Mouse (Mus musculus): Measurements from ENCODE around the gene Siglecf. TPM values are rescaled to one million over a fixed set of nuclear protein-coding genes. Genes with fewer than 3 reads are reported as not detected.

Gene Siglecf
- polyA plus RNA-seq, 1 experiment from 2014 or later = 2.2 TPM

DNA sequence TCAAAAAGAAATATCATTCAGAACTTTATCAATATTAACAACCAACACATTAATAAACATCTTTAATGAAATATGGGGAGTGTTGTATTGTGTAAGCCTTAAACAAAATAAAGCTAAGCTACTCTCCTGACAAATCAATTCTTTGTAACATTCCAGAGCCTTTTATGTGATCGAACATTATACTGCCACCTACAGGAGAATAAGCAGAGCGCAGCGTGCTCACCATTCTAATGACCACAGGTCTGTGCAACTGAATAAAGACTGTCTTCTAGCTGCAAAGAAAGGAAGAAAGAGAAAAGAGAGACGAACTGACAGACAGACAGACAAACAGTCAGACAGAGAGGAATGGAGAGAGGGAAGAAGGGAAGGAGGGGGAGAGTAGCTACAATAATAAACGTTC, 27.1 kb downstream of the Siglecf start:
- H3K9ac ChIP-seq = no peak overlapping the region
- ATAC-seq (ENCODE audit: low read depth) (no peak), DNase-seq (no peak)
- no peak overlapping the region for H3K4me3 ChIP-seq (replicated peaks)
- H3K27me3 ChIP-seq = no peaks in the 10 kb centered on the region
- no peaks in the 10 kb centered on the region for H3K4me1 ChIP-seq (replicated peaks)
- H3K27ac ChIP-seq = no peak overlapping the region
- no peaks in the 10 kb centered on the region for H3K9me3 ChIP-seq (replicated peaks)
- 9% methylated on average over 5 of the region's 5 CpGs for WGBS (ENCODE audit: insufficient replicate concordance)
- H3K36me3 ChIP-seq = no peaks in the 10 kb centered on the region
- no peak overlapping the region for H3K4me2 ChIP-seq

DNA sequence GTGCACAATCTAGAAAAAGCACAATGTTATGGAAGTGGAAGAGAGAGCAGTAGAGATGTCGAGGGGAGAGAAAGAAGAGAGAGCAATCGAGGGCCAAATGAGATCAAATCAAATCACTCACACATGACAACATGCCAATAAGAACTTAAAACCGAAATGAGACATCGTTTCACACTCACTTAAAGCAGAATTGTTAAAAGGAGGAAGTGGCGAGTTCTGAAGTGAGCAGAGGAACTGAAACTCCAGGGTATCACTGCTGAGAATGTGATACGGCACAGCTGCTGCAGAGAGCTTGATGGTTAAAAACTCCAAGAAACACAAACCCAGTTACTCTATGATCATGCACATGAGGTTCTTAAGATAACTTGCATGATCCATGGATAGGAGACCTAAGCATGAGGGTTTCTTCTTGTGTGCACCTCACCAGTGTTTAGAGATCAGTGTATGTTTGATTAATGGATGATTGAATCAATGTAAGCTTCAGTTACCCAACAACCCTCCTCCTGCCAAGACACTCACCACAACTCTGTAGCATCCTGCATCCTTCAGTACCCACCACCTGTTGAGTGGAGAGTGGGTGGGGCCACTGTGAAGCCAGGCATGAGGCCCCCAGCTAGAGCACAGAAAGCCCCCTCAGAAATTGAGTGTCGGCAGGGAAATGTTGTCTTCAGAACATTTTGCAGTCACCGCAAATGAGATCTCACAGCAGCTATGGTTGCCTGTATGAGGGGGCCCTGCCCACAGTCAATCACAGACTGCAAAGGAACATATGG, 41.4 kb downstream of the Siglecf start:
- Histone ChIP-seq H3K9ac (no peak overlapping the region), H3K4me1 (replicated peaks) (0 out of 2 replicates have a peak, but pooled peaks cover 2% of the 10 kb centered on the region), H3K4me3 (replicated peaks) (no peak overlapping the region), H3K36me3 (no peaks in the 10 kb centered on the region), H3K27ac (no peak overlapping the region), H3K27me3 (no peaks in the 10 kb centered on the region), H3K9me3 (replicated peaks) (no peaks in the 10 kb centered on the region), H3K4me2 (no peak overlapping the region)
- 34% methylated on average over 8 of the region's 8 CpGs for WGBS (ENCODE audit: insufficient replicate concordance)
- DNase-seq (no peak), ATAC-seq (ENCODE audit: low read depth) (no peak)

DNA sequence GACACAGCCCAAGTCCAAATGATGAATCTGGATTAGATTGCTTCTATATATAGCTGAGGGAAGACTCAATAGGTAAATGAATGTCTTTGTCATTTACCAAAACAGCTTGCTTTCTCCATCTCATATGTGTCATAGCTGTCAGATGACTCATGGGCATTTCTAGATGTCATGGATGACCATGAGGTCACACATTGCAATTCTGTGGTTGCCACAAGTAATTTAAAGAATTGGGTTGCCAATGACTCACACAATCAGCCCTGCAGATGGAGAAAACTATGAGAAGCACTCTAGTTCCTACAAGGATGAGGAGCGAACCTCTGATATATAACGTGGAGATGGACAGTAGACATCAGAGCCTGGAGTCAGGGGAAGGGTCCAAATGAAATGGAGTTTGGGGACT, 48.4 kb downstream of the Siglecf start:
- DNase-seq = no peak
- Histone ChIP-seq H3K4me3 (replicated peaks) (no peak overlapping the region), H3K27me3 (no peaks in the 10 kb centered on the region), H3K36me3 (no peaks in the 10 kb centered on the region), H3K4me1 (replicated peaks) (no peaks in the 10 kb centered on the region), H3K4me2 (no peak overlapping the region), H3K9ac (no peak overlapping the region), H3K9me3 (replicated peaks) (no peaks in the 10 kb centered on the region), H3K27ac (no peak overlapping the region)
- WGBS (ENCODE audit: insufficient replicate concordance) = 75% methylated on average over 2 of the region's 2 CpGs
- no peak for ATAC-seq (ENCODE audit: low read depth)

DNA sequence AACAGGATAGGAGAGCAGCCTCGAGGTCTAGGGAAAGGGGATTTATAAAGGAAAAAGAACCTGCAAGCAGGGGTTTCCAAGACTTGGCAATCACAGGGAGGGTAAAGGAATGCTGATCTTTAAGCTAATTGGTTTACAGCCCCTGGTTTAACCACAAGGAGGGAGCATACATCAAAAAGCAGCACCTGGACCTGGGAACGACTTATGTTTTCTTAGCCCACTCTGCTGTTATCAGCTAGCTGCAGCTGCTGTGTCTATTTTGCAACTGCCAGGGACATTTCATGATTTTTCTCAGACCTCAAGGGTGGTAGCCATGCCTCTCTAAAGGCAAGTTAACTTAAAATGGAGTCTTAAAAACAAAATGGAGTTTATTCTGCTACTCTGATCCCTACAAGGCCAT, 51.6 kb downstream of the Siglecf start:
- Histone ChIP-seq H3K27ac (no peak overlapping the region), H3K4me3 (replicated peaks) (no peak overlapping the region), H3K4me2 (no peak overlapping the region), H3K9ac (no peak overlapping the region), H3K9me3 (replicated peaks) (no peaks in the 10 kb centered on the region), H3K4me1 (replicated peaks) (no peaks in the 10 kb centered on the region), H3K36me3 (no peaks in the 10 kb centered on the region), H3K27me3 (no peaks in the 10 kb centered on the region)
- ATAC-seq (ENCODE audit: low read depth) (no peak), DNase-seq (no peak)
- 12% methylated on average over 2 of the region's 2 CpGs for WGBS (ENCODE audit: insufficient replicate concordance)

DNA sequence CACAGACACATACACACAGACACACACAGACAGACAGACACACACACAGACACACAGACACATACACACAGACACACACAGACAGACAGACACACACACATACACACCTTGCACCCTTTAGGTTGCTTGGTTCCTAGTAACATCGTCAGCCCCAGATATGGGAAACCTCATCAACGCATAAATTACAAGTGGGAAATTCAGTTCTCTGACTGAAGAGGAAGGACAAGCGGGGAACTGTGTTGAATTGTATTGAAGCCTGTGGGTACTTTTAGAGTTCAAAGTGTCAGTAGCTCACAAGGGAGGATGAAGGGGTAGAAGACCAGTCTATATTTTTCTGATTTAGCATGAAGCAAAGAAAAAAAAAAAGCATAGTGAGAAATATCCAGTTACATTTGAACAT, 56.4 kb downstream of the Siglecf start:
- Histone ChIP-seq H3K9ac (no peak overlapping the region), H3K36me3 (no peaks in the 10 kb centered on the region), H3K4me1 (replicated peaks) (no peaks in the 10 kb centered on the region; the same call in 1 of the 2 replicates), H3K4me3 (replicated peaks) (no peak overlapping the region), H3K9me3 (replicated peaks) (no peaks in the 10 kb centered on the region), H3K27me3 (no peaks in the 10 kb centered on the region), H3K27ac (no peak overlapping the region), H3K4me2 (no peak overlapping the region)
- 48% methylated on average over 3 of the region's 3 CpGs for WGBS (ENCODE audit: insufficient replicate concordance)
- ATAC-seq (ENCODE audit: low read depth) = no peak
- DNase-seq = no peak

DNA sequence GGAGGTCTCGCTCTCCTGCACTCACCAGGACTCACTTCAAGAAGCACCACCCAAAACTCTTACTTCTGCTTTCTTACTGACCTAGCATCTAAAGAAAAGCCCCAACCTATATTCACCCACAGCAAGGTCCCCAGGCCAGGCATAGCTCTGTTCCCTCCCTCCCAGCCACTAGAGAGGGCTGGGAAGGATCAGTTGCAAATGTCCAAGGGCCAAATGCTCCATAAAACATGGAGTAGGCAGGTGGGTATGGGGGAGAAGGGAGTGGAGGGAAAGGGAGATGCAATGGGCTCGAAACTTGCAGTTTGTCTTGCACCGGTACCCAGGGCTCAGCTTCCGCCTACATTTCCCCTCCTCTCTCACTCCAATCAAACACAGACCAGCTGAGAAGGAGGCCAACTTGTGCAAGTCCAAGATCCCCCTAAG, 57.0 kb downstream of the Siglecf start, which contains the start of gene Siglecg:
Gene Siglecg (plus strand): TSS at position 74 of the 423 bp plus-strand sequence.
- WGBS (ENCODE audit: insufficient replicate concordance) = 58% methylated on average over 4 of the region's 4 CpGs
- Histone ChIP-seq H3K27ac (no peak within 1 kb of the TSS), H3K4me2 (no peak within 1 kb of the TSS), H3K4me3 (replicated peaks) (no peak within 1 kb of the TSS), H3K27me3 (no peaks in the 10 kb centered on the region), H3K9ac (no peak within 1 kb of the TSS), H3K4me1 (replicated peaks) (no peaks in the 10 kb centered on the region; the same call in 1 of the 2 replicates), H3K9me3 (replicated peaks) (no peaks in the 10 kb centered on the region), H3K36me3 (no peaks in the 10 kb centered on the region)
- ATAC-seq (ENCODE audit: low read depth) (no peak), DNase-seq (no peak)

DNA sequence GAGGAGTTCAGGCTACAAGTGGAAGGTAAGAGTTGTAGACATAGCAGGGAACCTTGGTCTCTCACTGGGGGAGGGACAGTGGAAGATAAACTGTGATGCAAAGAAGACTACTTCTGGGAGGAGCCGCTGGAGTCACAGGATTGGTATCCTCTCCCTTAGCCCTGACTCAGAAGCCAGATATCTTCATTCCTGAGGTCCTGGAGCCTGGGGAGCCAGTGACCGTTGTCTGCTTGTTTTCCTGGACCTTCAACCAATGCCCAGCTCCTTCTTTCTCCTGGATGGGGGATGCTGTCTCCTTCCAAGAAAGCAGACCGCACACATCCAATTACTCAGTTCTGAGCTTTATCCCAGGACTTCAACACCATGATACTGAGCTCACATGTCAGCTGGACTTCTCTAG, 57.9 kb downstream of the Siglecf start:
- H3K4me2 ChIP-seq = no peak overlapping the region
- no peak overlapping the region for H3K9ac ChIP-seq
- no peaks in the 10 kb centered on the region for H3K27me3 ChIP-seq
- H3K36me3 ChIP-seq = no peaks in the 10 kb centered on the region
- no peak overlapping the region for H3K4me3 ChIP-seq (replicated peaks)
- no peaks in the 10 kb centered on the region for H3K9me3 ChIP-seq (replicated peaks)
- H3K4me1 ChIP-seq (replicated peaks) = no peaks in the 10 kb centered on the region; the same call in 1 of the 2 replicates
- DNase-seq (no peak), ATAC-seq (ENCODE audit: low read depth) (no peak)
- H3K27ac ChIP-seq = no peak overlapping the region
- WGBS (ENCODE audit: insufficient replicate concordance) = 64% methylated on average over 3 of the region's 3 CpGs

Other genes with a start within 250 kb of the Siglecf start
- not detected in 2 replicates for gene Zfp936, start 237.1 kb upstream of the Siglecf start, polyA plus RNA-seq (2015; fragmentation: Nextera tagmentation; extraction: Ambion mirVana)
- gene Zfp715, start 38.0 kb upstream of the Siglecf start, polyA plus RNA-seq (2015; fragmentation: Nextera tagmentation; extraction: Ambion mirVana) = 4.1 and 5.8 TPM in 2 replicates
- gene Siglecg, start 56.9 kb downstream of the Siglecf start, polyA plus RNA-seq (2015; fragmentation: Nextera tagmentation; extraction: Ambion mirVana) = 0.28 and 0.32 TPM in 2 replicates
- not detected in 2 replicates for gene Lim2, start 76.3 kb downstream of the Siglecf start, polyA plus RNA-seq (2015; fragmentation: Nextera tagmentation; extraction: Ambion mirVana)
- gene Nkg7, start 85.7 kb downstream of the Siglecf start, polyA plus RNA-seq (2015; fragmentation: Nextera tagmentation; extraction: Ambion mirVana) = 7.1 and 9.6 TPM in 2 replicates
- gene Cldnd2, start 89.4 kb downstream of the Siglecf start, polyA plus RNA-seq (2015; fragmentation: Nextera tagmentation; extraction: Ambion mirVana) = not detected in 2 replicates
- gene Etfb, start 92.7 kb downstream of the Siglecf start, polyA plus RNA-seq (2015; fragmentation: Nextera tagmentation; extraction: Ambion mirVana) = 241 and 252 TPM in 2 replicates
- gene Gm45233, start 92.8 kb downstream of the Siglecf start, polyA plus RNA-seq (2015; fragmentation: Nextera tagmentation; extraction: Ambion mirVana) = not detected in 2 replicates
- 0.58 and 0.85 TPM in 2 replicates for gene Vsig10l, start 111.8 kb downstream of the Siglecf start, polyA plus RNA-seq (2015; fragmentation: Nextera tagmentation; extraction: Ambion mirVana)
- gene Iglon5, start 138.7 kb downstream of the Siglecf start, polyA plus RNA-seq (2015; fragmentation: Nextera tagmentation; extraction: Ambion mirVana) = not detected in 2 replicates
- not detected in 2 replicates for gene 4931406B18Rik, start 154.6 kb downstream of the Siglecf start, polyA plus RNA-seq (2015; fragmentation: Nextera tagmentation; extraction: Ambion mirVana)
- 1.3 TPM in 2 replicates for gene Cd33, start 193.1 kb downstream of the Siglecf start, polyA plus RNA-seq (2015; fragmentation: Nextera tagmentation; extraction: Ambion mirVana)
- 0.20 and 0.27 TPM in 2 replicates for gene Zfp658, start 210.9 kb downstream of the Siglecf start, polyA plus RNA-seq (2015; fragmentation: Nextera tagmentation; extraction: Ambion mirVana)
- 2.0 and 2.7 TPM in 2 replicates for gene Zfp719, start 228.3 kb downstream of the Siglecf start, polyA plus RNA-seq (2015; fragmentation: Nextera tagmentation; extraction: Ambion mirVana)

All from liver, embryonic 13.5 days (tissue).